Mouse (Mus musculus) lung, adult 2 months (tissue): ENCODE data around the gene Ntm.

Experiments
- CTCF ChIP-seq: fragments of 200-500 bp; IDR thresholded peaks from 2 replicates; pipeline ENCODE4 v1.5.1; 2011; ENCODE audit warnings: mild to moderate bottlenecking, low read length, control low read depth; ENCODE audit not compliant: insufficient read depth
- POLR2A ChIP-seq: fragments of 200-500 bp; IDR thresholded peaks from 2 replicates; pipeline ENCODE4 v1.6.1; 2011; ENCODE audit warnings: low read depth, mild to moderate bottlenecking, control low read depth, low read length, borderline replicate concordance; ENCODE audit errors: extremely low read depth

- TF ChIP-seq CTCF, result no peak
- no peak for TF ChIP-seq POLR2A
These were observed 552.7 kb downstream of the Ntm start for GRCm38 (mm10) chr9:29410284-29410683.
